Mouse (Mus musculus): ENCODE measurements at regions not wholly inside any gene's neighbourhood (a gene's known extent, or its start where the extent isn't known, plus 50 kb on each side); places are given as distances from the start of the nearest gene placed in this dataset.
"Not testable (repeated sequence)": the region's sequence is repeated elsewhere in the genome, so short reads cannot be mapped to it uniquely, and the experiment has no call there.

GRCm38 (mm10) chr11:10051584-10052210 is 860.0 kb downstream of the Abca13 start:
- DNase-seq (ENCODE audit: low spot score) (peak; percentile 3), ATAC-seq (no peak)
- WGBS, result 69% methylated on average over 2 of the region's 2 CpGs
- H3K36me3 ChIP-seq (ENCODE audit: control insufficient read depth, insufficient read depth, low read length), result no peaks in the 10 kb centered on the region
- no peaks in the 10 kb centered on the region for H3K27me3 ChIP-seq (replicated peaks; ENCODE audit: control insufficient read depth, insufficient read depth, low read length)
- H3K9ac ChIP-seq (ENCODE audit: low read length), result no peak overlapping the region
- H3K9me3 ChIP-seq (replicated peaks; ENCODE audit: control insufficient read depth, low read length), result no peaks in the 10 kb centered on the region
- no peak overlapping the region for H3K4me2 ChIP-seq (ENCODE audit: low read length)
- H3K4me3 ChIP-seq (ENCODE audit: low read depth, low read length), result no peak overlapping the region
- H3K27ac ChIP-seq (ENCODE audit: low read depth, low read length), result no peak overlapping the region
- no peaks in the 10 kb centered on the region for H3K4me1 ChIP-seq (ENCODE audit: control insufficient read depth, insufficient read depth, low read length)

DNA sequence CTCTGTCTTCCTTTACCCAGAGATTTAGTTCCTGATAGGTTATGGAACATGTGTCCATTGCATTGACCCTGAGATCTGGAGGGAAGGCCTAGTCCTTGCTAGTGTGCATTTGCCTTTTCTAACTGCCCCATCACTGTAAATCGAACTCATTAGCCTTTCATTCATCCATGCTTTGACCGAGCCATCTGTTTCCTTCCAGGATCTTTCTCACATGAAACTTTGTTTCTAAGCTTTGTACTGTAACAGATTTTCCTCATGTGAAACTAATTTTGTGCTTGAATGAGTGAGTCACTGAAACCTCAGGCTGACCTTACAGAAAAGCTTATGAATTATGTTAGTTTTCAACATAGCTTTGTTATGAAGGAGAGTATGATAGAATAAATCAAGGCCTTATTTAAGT is 880.1 kb downstream of the Abca13 start:
- H3K27me3 ChIP-seq (replicated peaks; ENCODE audit: control insufficient read depth, insufficient read depth, low read length), result no peaks in the 10 kb centered on the region
- no peaks in the 10 kb centered on the region for H3K36me3 ChIP-seq (ENCODE audit: control insufficient read depth, insufficient read depth, low read length)
- H3K9ac ChIP-seq (ENCODE audit: low read length), result no peak overlapping the region
- 80% methylated on average over 2 of the region's 2 CpGs for WGBS
- H3K27ac ChIP-seq (ENCODE audit: low read depth, low read length), result no peak overlapping the region
- no peak overlapping the region for H3K4me2 ChIP-seq (ENCODE audit: low read length)
- DNase-seq (ENCODE audit: low spot score), result no peak
- H3K9me3 ChIP-seq (replicated peaks; ENCODE audit: control insufficient read depth, low read length), result no peaks in the 10 kb centered on the region
- no peak for ATAC-seq
- no peak overlapping the region for H3K4me3 ChIP-seq (ENCODE audit: low read depth, low read length)
- no peaks in the 10 kb centered on the region for H3K4me1 ChIP-seq (ENCODE audit: control insufficient read depth, insufficient read depth, low read length)

- no peak overlapping the region for H3K4me2 ChIP-seq (ENCODE audit: low read length)
- H3K9ac ChIP-seq (ENCODE audit: low read length), result no peak overlapping the region
- H3K27me3 ChIP-seq (replicated peaks; ENCODE audit: control insufficient read depth, insufficient read depth, low read length), result no peaks in the 10 kb centered on the region
- WGBS, result 80% methylated on average over 4 of the region's 4 CpGs
- H3K4me3 ChIP-seq (ENCODE audit: low read depth, low read length), result no peak overlapping the region
- H3K27ac ChIP-seq (ENCODE audit: low read depth, low read length), result no peak overlapping the region
- H3K9me3 ChIP-seq (replicated peaks; ENCODE audit: control insufficient read depth, low read length), result no peaks in the 10 kb centered on the region
- H3K4me1 ChIP-seq (ENCODE audit: control insufficient read depth, insufficient read depth, low read length), result no peaks in the 10 kb centered on the region
- DNase-seq (ENCODE audit: low spot score), result no peak
- ATAC-seq, result no peak
- H3K36me3 ChIP-seq (ENCODE audit: control insufficient read depth, insufficient read depth, low read length), result no peaks in the 10 kb centered on the region
These were observed 896.2 kb downstream of the Abca13 start for GRCm38 (mm10) chr11:10087939-10088338.

DNA sequence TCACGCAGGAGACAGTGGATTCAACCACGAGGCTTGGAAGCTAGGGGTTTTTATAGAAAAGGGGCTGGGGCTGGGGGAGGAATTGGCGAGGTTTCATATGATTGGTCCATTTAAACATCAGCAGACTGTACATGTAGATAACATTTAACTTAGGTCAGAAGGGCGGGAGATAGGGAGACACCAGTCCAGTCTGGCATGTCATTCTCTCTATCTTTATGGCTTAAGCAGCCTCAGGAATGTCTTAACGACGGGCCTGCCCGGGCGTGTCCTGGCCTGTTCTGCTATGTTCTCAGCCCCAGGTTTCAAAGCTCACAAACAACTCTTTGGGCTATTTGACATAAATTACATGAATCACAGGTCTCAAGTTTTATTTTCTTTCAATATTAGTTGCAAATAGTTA is 910.6 kb downstream of the Abca13 start:
- H3K27me3 ChIP-seq (replicated peaks; ENCODE audit: control insufficient read depth, insufficient read depth, low read length); H3K4me1 ChIP-seq (ENCODE audit: control insufficient read depth, insufficient read depth, low read length); DNase-seq (ENCODE audit: low spot score); H3K9ac ChIP-seq (ENCODE audit: low read length); ATAC-seq; H3K4me2 ChIP-seq (ENCODE audit: low read length); H3K9me3 ChIP-seq (replicated peaks; ENCODE audit: control insufficient read depth, low read length); H3K4me3 ChIP-seq (ENCODE audit: low read depth, low read length); H3K27ac ChIP-seq (ENCODE audit: low read depth, low read length); H3K36me3 ChIP-seq (ENCODE audit: control insufficient read depth, insufficient read depth, low read length): not testable (repeated sequence)
- 90% methylated on average over 8 of the region's 8 CpGs for WGBS

GRCm38 (mm10) chr11:10105077-10105476 is 913.3 kb downstream of the Abca13 start:
- H3K9ac ChIP-seq (ENCODE audit: low read length), result no peak overlapping the region
- no peak for DNase-seq (ENCODE audit: low spot score)
- no peaks in the 10 kb centered on the region for H3K36me3 ChIP-seq (ENCODE audit: control insufficient read depth, insufficient read depth, low read length)
- H3K4me1 ChIP-seq (ENCODE audit: control insufficient read depth, insufficient read depth, low read length), result no peaks in the 10 kb centered on the region
- no peaks in the 10 kb centered on the region for H3K27me3 ChIP-seq (replicated peaks; ENCODE audit: control insufficient read depth, insufficient read depth, low read length)
- no peak for ATAC-seq
- no peak overlapping the region for H3K4me2 ChIP-seq (ENCODE audit: low read length)
- no peak overlapping the region for H3K27ac ChIP-seq (ENCODE audit: low read depth, low read length)
- H3K9me3 ChIP-seq (replicated peaks; ENCODE audit: control insufficient read depth, low read length), result no peaks in the 10 kb centered on the region
- H3K4me3 ChIP-seq (ENCODE audit: low read depth, low read length), result no peak overlapping the region
- WGBS, result 83% methylated on average over 2 of the region's 2 CpGs

DNA sequence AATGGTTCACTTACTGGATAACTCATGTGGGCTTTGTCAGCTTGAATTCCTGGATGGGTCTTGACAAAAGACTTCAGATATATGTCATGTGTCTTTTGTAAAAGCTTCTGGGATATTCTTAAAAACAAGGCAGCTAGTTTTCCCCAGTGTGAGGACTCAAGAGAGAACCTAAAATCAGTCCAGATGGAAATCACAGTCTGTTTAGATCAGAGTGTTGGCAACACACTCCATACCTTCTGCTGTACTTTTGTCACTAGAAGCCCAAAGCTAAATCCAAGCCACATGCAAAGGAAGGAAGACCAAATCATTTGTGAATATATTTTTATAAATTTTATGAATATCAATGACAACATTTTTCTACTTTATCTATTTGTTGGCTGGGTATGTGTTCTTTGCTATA is 950.4 kb downstream of the Abca13 start:
- Histone ChIP-seq H3K4me1 (ENCODE audit: control insufficient read depth, insufficient read depth, low read length) (no peaks in the 10 kb centered on the region), H3K27me3 (replicated peaks; ENCODE audit: control insufficient read depth, insufficient read depth, low read length) (no peaks in the 10 kb centered on the region), H3K9me3 (replicated peaks; ENCODE audit: control insufficient read depth, low read length) (no peaks in the 10 kb centered on the region), H3K9ac (ENCODE audit: low read length) (no peak overlapping the region), H3K27ac (ENCODE audit: low read depth, low read length) (no peak overlapping the region), H3K4me3 (ENCODE audit: low read depth, low read length) (no peak overlapping the region), H3K4me2 (ENCODE audit: low read length) (no peak overlapping the region), H3K36me3 (ENCODE audit: control insufficient read depth, insufficient read depth, low read length) (no peaks in the 10 kb centered on the region)
- ATAC-seq, result no peak
- peak; percentile 53 for DNase-seq (ENCODE audit: low spot score)

DNA sequence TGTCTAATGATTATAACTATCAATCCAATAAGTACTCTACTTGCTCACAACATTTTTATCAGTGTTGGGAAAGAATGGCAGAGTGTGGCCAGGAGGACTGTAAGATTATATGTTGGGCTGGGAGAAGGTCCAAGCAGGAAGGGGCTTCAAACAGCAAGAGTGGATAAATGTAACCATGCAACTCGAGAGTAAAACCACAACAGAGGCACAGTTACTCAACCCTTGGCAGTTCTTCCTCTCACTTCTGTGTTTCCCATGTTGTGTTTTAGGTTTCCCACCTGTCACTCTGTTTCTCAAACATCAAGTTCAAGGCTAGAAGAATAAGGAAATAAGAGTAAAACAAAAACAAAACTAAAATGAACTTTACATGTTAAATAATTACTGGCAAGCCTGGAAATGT is 957.4 kb downstream of the Abca13 start:
- Histone ChIP-seq H3K4me2 (ENCODE audit: low read length) (no peak overlapping the region), H3K4me1 (ENCODE audit: control insufficient read depth, insufficient read depth, low read length) (no peaks in the 10 kb centered on the region), H3K4me3 (ENCODE audit: low read depth, low read length) (no peak overlapping the region), H3K36me3 (ENCODE audit: control insufficient read depth, insufficient read depth, low read length) (no peaks in the 10 kb centered on the region), H3K9me3 (replicated peaks; ENCODE audit: control insufficient read depth, low read length) (no peaks in the 10 kb centered on the region), H3K27me3 (replicated peaks; ENCODE audit: control insufficient read depth, insufficient read depth, low read length) (no peaks in the 10 kb centered on the region), H3K27ac (ENCODE audit: low read depth, low read length) (no peak overlapping the region), H3K9ac (ENCODE audit: low read length) (no peak overlapping the region)
- DNase-seq (ENCODE audit: low spot score) (no peak), ATAC-seq (no peak)
- WGBS, result 57% methylated on average over 1 of the region's 1 CpGs

DNA sequence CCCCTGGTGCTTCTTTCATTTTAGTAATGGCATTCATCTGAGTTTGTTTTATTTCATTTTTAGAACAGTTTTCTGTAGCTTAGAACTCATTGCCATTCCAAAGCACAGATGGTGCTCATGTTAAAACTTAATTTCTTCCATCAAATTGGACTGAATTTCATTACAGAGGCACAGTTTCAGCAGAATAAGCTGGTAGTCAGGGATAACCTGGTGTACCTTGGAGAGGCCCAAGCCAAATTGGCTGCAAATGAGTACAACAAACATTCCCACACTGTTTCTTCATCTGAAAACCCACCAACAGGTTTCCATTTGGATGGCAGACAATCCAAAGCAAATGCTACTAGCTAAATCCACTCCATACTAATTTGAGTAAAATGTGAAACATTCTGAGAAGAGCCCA is 960.2 kb upstream of the Vwc2 start:
- Histone ChIP-seq H3K9me3 (replicated peaks; ENCODE audit: control insufficient read depth, low read length) (no peaks in the 10 kb centered on the region), H3K27me3 (replicated peaks; ENCODE audit: control insufficient read depth, insufficient read depth, low read length) (no peaks in the 10 kb centered on the region), H3K9ac (ENCODE audit: low read length) (no peak overlapping the region), H3K4me1 (ENCODE audit: control insufficient read depth, insufficient read depth, low read length) (no peaks in the 10 kb centered on the region), H3K27ac (ENCODE audit: low read depth, low read length) (no peak overlapping the region), H3K4me2 (ENCODE audit: low read length) (no peak overlapping the region), H3K36me3 (ENCODE audit: control insufficient read depth, insufficient read depth, low read length) (no peaks in the 10 kb centered on the region), H3K4me3 (ENCODE audit: low read depth, low read length) (no peak overlapping the region)
- DNase-seq (ENCODE audit: low spot score), result peak; percentile 1
- no peak for ATAC-seq

GRCm38 (mm10) chr11:10193738-10194137 is 920.3 kb upstream of the Vwc2 start:
- H3K9ac ChIP-seq (ENCODE audit: low read length), result no peak overlapping the region
- DNase-seq (ENCODE audit: low spot score) (no peak), ATAC-seq (no peak)
- WGBS, result 50% methylated on average over 3 of the region's 3 CpGs
- no peak overlapping the region for H3K4me3 ChIP-seq (ENCODE audit: low read depth, low read length)
- no peaks in the 10 kb centered on the region for H3K9me3 ChIP-seq (replicated peaks; ENCODE audit: control insufficient read depth, low read length)
- H3K27ac ChIP-seq (ENCODE audit: low read depth, low read length), result no peak overlapping the region
- no peaks in the 10 kb centered on the region for H3K27me3 ChIP-seq (replicated peaks; ENCODE audit: control insufficient read depth, insufficient read depth, low read length)
- H3K4me1 ChIP-seq (ENCODE audit: control insufficient read depth, insufficient read depth, low read length), result no peaks in the 10 kb centered on the region
- no peaks in the 10 kb centered on the region for H3K36me3 ChIP-seq (ENCODE audit: control insufficient read depth, insufficient read depth, low read length)
- H3K4me2 ChIP-seq (ENCODE audit: low read length), result no peak overlapping the region

Measured in forebrain, embryonic 14.5 days (tissue).